Mouse (Mus musculus) CH12.LX (cell line): ENCODE measurements at regions not wholly inside any gene's neighbourhood (a gene's known extent, or its start where the extent isn't known, plus 50 kb on each side); places are given as distances from the start of the nearest gene placed in this dataset.

Experiments
- DNase-seq: peaks from one replicate; pipeline ENCODE4 v3.0.0-alpha.2; 2013; ENCODE audit errors: extremely low read depth
- H3K27ac ChIP-seq: 2 replicates; pipeline ENCODE4 v1.5.1; 2012; ENCODE audit warnings: low read depth, mild to moderate bottlenecking, control low read depth, moderate library complexity; ENCODE audit not compliant: insufficient read depth
- H3K27me3 ChIP-seq: replicated peaks from 2 replicates; pipeline ENCODE3; 2012; ENCODE audit warnings: inconsistent platforms
- H3K36me3 ChIP-seq, 2 experiments: replicated peaks in 1 of 2; 2 replicates each; pipeline versions ENCODE3 to v1.6.1; 2012; ENCODE audit warnings: inconsistent platforms in 1 of 2, low read length in 1 of 2, mild to moderate bottlenecking in 1 of 2, mixed read lengths in 1 of 2, moderate library complexity in 1 of 2; ENCODE audit not compliant: control insufficient read depth in 1 of 2, insufficient read depth in 1 of 2
- H3K4me1 ChIP-seq, 2 experiments: 2 replicates each; pipeline ENCODE4 v1.6.1; 2012; ENCODE audit warnings: inconsistent platforms in 1 of 2, moderate library complexity in 1 of 2; ENCODE audit not compliant: insufficient read depth in 2 of 2, control insufficient read depth in 1 of 2
- H3K4me2 ChIP-seq: 2 replicates; pipeline ENCODE4 v1.6.1; 2012; ENCODE audit warnings: low read depth, mild to moderate bottlenecking, control low read depth; ENCODE audit not compliant: poor library complexity, insufficient read depth, severe bottlenecking
- H3K4me3 ChIP-seq, 3 experiments: fragments of 150-350 bp in 1 of 3; sonication (generic) in 1 of 3; replicated peaks in 1 of 3; 2 replicates each; pipeline versions ENCODE3 to v1.5.1; 2011 to 2012; ENCODE audit warnings: low read depth in 2 of 3, low read length in 2 of 3, mild to moderate bottlenecking in 2 of 3, moderate library complexity in 2 of 3, control low read depth in 1 of 3, improper control_type of control experiment in 1 of 3, inconsistent platforms in 1 of 3, mixed read lengths in 1 of 3; ENCODE audit not compliant: poor library complexity in 1 of 3
- H3K79me2 ChIP-seq: replicated peaks from 2 replicates; pipeline ENCODE4 v1.6.1; 2012; ENCODE audit warnings: mild to moderate bottlenecking, moderate library complexity; ENCODE audit not compliant: control insufficient read depth, poor library complexity, insufficient read depth, severe bottlenecking; ENCODE audit errors: extremely low read depth
- H3K9ac ChIP-seq: 2 replicates; pipeline ENCODE4 v1.6.1; 2012; ENCODE audit warnings: low read depth, mild to moderate bottlenecking, control low read depth, moderate library complexity; ENCODE audit not compliant: insufficient read depth
- H3K9me3 ChIP-seq: replicated peaks from 2 replicates; pipeline ENCODE3; 2012; ENCODE audit warnings: low read length, inconsistent platforms, mixed read lengths
- BHLHE40 ChIP-seq: IDR thresholded peaks from 2 replicates; pipeline ENCODE4 v1.6.1; 2011; ENCODE audit warnings: mild to moderate bottlenecking, low read depth, low read length, improper control_type of control experiment
- CHD1 ChIP-seq: IDR thresholded peaks from 2 replicates; pipeline ENCODE4 v1.6.1; 2012; ENCODE audit warnings: low read depth, low read length, improper control_type of control experiment, inconsistent platforms
- CHD2 ChIP-seq: IDR thresholded peaks from 2 replicates; pipeline ENCODE4 v1.6.1; 2011; ENCODE audit warnings: low read length, improper control_type of control experiment
- EP300 ChIP-seq: IDR thresholded peaks from 2 replicates; pipeline ENCODE4 v1.6.1; 2011; ENCODE audit warnings: low read length, improper control_type of control experiment
- ETS1 ChIP-seq: conservative IDR thresholded peaks from 2 replicates; pipeline ENCODE4 v1.6.1; 2012; ENCODE audit warnings: low read depth, mild to moderate bottlenecking, inconsistent platforms, low read length, improper control_type of control experiment, moderate library complexity
- HCFC1 ChIP-seq: IDR thresholded peaks from 2 replicates; pipeline ENCODE4 v1.6.1; 2012; ENCODE audit warnings: low read depth, mild to moderate bottlenecking, inconsistent platforms, low read length, improper control_type of control experiment
- KAT2A ChIP-seq: IDR thresholded peaks from 2 replicates; pipeline ENCODE4 v1.6.1; 2012; ENCODE audit warnings: low read length, improper control_type of control experiment, inconsistent platforms; ENCODE audit not compliant: insufficient replicate concordance
- MAZ ChIP-seq: IDR thresholded peaks from 2 replicates; pipeline ENCODE4 v1.6.1; 2012; ENCODE audit warnings: low read depth, mild to moderate bottlenecking, inconsistent platforms, low read length, improper control_type of control experiment, moderate library complexity
- NELFE ChIP-seq: IDR thresholded peaks from 2 replicates; pipeline ENCODE4 v1.6.1; 2011; ENCODE audit warnings: low read depth, low read length, improper control_type of control experiment
- POLR2A ChIP-seq: IDR thresholded peaks from 2 replicates; pipeline ENCODE4 v1.6.1; 2011; ENCODE audit warnings: low read depth, mild to moderate bottlenecking, improper control_type of control experiment, low read length
- POLR2AphosphoS2 ChIP-seq: IDR thresholded peaks from 2 replicates; pipeline ENCODE4 v1.6.1; 2011; ENCODE audit warnings: low read depth, low read length, improper control_type of control experiment
- RAD21 ChIP-seq: IDR thresholded peaks from 2 replicates; pipeline ENCODE4 v1.6.1; 2011; ENCODE audit warnings: low read depth, mild to moderate bottlenecking, low read length, improper control_type of control experiment, moderate library complexity
- TCF12 ChIP-seq: IDR thresholded peaks from 2 replicates; pipeline ENCODE4 v1.6.1; 2014; ENCODE audit warnings: low read depth, mild to moderate bottlenecking, inconsistent platforms, low read length, improper control_type of control experiment
- UBTF ChIP-seq: IDR thresholded peaks from 2 replicates; pipeline ENCODE4 v1.6.1; 2012; ENCODE audit warnings: low read depth, mild to moderate bottlenecking, inconsistent platforms, low read length, improper control_type of control experiment, moderate library complexity
- USF1 ChIP-seq: IDR thresholded peaks from 2 replicates; pipeline ENCODE4 v1.6.1; 2014; ENCODE audit warnings: low read depth, mild to moderate bottlenecking, inconsistent platforms, low read length, improper control_type of control experiment
- USF2 ChIP-seq: conservative IDR thresholded peaks from 2 replicates; pipeline ENCODE4 v1.6.1; 2011; ENCODE audit warnings: low read depth, low read length, improper control_type of control experiment
- ZMIZ1 ChIP-seq: IDR thresholded peaks from 2 replicates; pipeline ENCODE4 v1.6.1; 2012; ENCODE audit warnings: low read depth, mild to moderate bottlenecking, inconsistent platforms, low read length, improper control_type of control experiment
- dilution Hi-C: fragments of 300-500 bp; cut with MboI; formaldehyde crosslinking; loops from 2 replicates; pipeline ENCODE4 v1.14.3; 2020; ENCODE audit warnings: low sequenced_read_pairs; ENCODE audit not compliant: extremely low pct_unique_long_range_greater_than_20kb, extremely low pct_ligation_motif_present
- in situ Hi-C: fragments of 300-500 bp; cut with MboI; formaldehyde crosslinking; loops from 3 replicates; pipeline ENCODE4 v1.14.3; 2019; ENCODE audit warnings: low sequenced_read_pairs, low pct_ligation_motif_present, low pct_unique_long_range_greater_than_20kb, mixed read lengths

GRCm38 (mm10) chr9:41400950-41401349 lies 239.5 kb upstream of the Ubash3b start:
- no peak for DNase-seq
- Histone ChIP-seq H3K36me3 (no peaks in the 10 kb centered on the region), H3K4me1 (no peaks in the 10 kb centered on the region), H3K9me3 (no peaks in the 10 kb centered on the region), H3K4me2 (no peak overlapping the region), H3K9ac (no peak overlapping the region), H3K27me3 (peaks cover 2% of the 10 kb centered on the region), H3K79me2 (no peaks in the 10 kb centered on the region), H3K4me3 (no peak overlapping the region), H3K27ac (no peak overlapping the region)
- TF ChIP-seq USF2 (no peak), NELFE (no peak), POLR2A (no peak), USF1 (no peak), RAD21 (no peak), CHD2 (no peak), ZMIZ1 (no peak), MAZ (no peak), UBTF (no peak), KAT2A (no peak), HCFC1 (no peak), CHD1 (no peak)
- in situ Hi-C loops, result no loop called here
- dilution Hi-C loops, result no loop called here

DNA sequence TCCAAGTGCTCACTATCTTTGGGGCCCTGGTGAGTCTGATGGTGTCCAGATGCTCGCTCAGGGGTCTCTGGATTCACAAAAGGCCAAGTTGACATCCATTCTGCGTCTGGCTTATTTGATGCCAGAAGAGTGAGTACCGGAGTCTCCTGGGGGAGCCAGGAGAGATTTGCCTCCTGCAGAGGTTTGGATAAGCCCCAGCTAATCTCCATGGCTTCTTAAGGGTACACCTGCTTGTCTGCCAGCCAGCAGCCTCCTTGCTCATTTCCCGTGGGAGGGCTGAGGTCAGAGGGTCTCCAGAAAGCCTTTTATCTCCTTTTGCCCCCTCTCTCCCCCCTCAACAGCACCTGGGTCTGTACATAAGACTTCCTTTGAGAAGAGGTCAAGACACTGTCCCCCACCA lies 234.0 kb upstream of the Ubash3b start:
- no peak overlapping the region for H3K27ac ChIP-seq
- no peaks in the 10 kb centered on the region for H3K79me2 ChIP-seq
- no peak overlapping the region for H3K4me2 ChIP-seq
- no peak overlapping the region for H3K4me3 ChIP-seq
- H3K9ac ChIP-seq, result no peak overlapping the region
- H3K36me3 ChIP-seq, result no peaks in the 10 kb centered on the region
- DNase-seq, result no peak
- no peaks in the 10 kb centered on the region for H3K4me1 ChIP-seq
- TF ChIP-seq ETS1, result no peak
- TF ChIP-seq CHD1, result no peak
- TF ChIP-seq HCFC1, result no peak
- no peak for TF ChIP-seq RAD21
- TF ChIP-seq BHLHE40, result no peak
- no peak for TF ChIP-seq EP300
- no peak for TF ChIP-seq POLR2AphosphoS2
- TF ChIP-seq CHD2, result no peak
- no peak for TF ChIP-seq TCF12
- no peak for TF ChIP-seq USF2
- TF ChIP-seq, all 38 proteins: peak for 0
- Histone ChIP-seq H3K9me3 (no peaks in the 10 kb centered on the region), H3K27me3 (peaks cover 2% of the 10 kb centered on the region)
- in situ Hi-C loops, result no loop called here
- dilution Hi-C loops, result no loop called here
